Mouse (Mus musculus) heart, adult 9 months (tissue): ENCODE data around the gene Cep83.
"Not testable (repeated sequence)": the region's sequence is repeated elsewhere in the genome, so short reads cannot be mapped to it uniquely, and the experiment has no call there.

Experiments
- DNase-seq, 2 experiments: peaks; one replicate each; pipeline ENCODE4 v3.0.0; 2022; ENCODE audit warnings: low spot score in 2 of 2

Gene Cep83

GRCm38 (mm10) chr10:94688420-94689175 lies at the start of gene Cep83:
Gene Cep83, plus strand, starts transcription at chr10:94688654.
- peak; percentile 92 to 93 for DNase-seq

DNA sequence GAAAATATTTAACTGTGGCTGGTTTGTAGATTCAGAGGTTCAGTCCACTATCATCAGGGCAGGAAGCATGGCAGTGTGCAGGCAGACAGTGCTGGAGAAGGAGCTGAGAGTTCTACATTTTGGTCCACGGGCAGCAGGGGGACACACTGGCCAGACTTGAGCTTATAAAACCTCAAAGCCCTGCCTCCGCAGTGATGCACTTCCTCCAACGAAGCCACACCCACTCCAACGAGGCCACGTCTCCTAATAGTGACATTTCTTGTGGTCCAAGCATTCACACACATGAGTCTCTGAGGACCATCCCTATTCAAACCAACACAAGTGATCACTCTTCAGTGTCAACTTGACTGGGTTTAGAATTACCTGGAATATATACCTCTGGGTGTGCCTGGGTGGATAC lies 49.2 kb upstream of the Cep83 start:
- no peak for DNase-seq

DNA sequence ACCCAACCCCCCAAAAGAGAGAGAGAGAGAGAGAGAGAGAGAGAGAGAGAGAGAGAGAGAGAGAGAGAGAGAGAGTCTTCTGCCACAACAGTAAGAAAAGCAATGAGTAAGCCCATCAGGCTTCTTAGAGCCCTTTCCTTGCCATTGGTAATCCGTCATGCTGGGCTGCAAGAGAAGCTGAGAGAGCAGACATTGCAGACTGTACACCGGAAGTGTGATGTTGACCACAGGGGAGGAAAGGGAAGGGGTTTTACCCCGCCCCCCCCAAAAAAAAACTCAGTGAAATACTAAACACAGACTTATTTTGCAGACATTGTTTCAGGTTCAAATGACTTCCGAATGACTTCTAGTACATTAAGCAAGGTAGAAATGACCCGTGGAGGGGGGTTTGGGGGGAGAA lies 48.4 kb upstream of the Cep83 start:
- DNase-seq = no peak

DNA sequence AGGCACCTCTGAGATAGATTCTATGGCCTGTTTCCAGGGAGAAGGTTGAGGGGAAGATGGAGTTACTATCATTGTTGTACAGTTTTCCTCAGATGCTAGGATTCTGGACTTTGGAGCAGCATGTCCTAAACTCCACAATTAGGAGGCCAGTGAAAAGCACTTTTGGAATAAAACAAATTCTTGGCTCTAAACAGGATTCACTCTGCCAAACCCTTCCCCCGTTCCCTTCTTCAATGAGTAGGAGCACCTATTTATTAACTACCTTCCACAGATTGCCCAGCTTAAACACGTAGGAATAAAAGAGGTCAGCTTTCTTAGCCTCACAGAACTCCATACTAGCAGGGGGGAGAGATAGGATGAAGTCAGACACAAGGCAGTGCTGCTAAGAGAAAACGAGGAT lies 24.4 kb upstream of the Cep83 start:
- no peak for DNase-seq

DNA sequence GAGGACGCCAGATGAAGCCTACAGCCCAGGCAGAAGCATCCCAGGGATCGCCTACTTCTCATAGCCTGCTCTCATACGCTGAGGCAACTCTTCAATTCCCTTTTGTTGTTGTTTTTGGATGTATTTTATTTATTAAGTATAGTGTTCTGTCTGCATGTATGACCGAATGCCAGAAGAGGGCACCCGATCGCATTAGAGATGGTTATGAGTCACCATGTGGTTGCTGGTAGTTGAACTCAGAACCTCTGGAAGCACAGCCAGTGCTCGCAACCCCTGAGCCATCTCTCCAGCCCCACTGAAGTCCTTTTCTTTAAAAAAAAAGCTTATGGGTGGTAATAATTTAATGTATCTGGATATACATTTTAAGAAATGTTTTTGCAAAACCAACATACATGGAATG lies 24.0 kb upstream of the Cep83 start:
- DNase-seq = no peak

DNA sequence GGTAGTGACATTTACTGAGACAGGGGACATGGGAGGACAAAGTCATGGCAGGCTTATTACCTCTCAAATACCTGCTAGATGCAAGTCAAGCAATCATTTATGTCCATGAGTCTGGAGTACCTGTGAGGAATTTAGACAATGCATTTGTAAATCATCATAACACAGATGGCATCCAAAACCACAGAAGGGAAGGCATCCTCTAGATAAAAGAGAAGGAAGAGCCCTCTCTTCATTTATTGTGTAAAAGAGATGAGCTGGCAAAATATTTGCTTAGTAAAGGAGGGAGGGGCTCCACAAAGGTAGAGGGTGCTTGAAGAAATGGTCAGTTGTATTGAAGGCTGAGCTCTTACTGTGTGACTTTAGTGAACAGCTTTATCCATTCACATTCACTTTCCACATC lies 20.3 kb upstream of the Cep83 start:
- no peak for DNase-seq

DNA sequence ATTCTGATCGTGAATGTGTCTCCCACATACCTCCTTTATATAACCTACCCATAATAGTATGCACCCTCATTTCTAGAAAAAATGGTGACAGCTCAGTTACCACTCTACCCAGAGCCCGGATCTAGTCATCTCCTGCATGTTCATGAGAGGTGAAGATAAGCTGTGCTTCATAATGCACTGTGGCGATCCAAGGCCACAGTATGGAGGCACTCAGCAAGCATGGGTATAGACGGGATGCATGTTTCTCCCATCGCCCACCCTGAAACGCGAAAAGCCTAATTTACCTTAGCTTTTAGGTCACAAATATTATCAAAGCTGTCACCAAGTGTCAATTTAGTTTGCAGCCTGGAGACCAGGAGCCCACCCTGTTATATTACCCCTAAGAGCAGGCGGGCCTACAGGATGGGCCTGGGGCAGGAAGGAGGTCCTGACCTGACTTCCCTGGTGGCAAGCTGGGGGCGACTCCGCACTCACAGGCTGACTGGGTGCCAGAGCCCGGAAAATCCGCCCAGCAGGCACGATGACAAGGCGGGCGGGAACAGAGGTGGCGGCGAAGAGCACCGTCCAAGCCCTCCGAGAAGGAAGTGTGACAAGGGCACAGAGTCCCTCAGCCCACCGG lies 544 bp upstream of the Cep83 start:
- DNase-seq = no peak

DNA sequence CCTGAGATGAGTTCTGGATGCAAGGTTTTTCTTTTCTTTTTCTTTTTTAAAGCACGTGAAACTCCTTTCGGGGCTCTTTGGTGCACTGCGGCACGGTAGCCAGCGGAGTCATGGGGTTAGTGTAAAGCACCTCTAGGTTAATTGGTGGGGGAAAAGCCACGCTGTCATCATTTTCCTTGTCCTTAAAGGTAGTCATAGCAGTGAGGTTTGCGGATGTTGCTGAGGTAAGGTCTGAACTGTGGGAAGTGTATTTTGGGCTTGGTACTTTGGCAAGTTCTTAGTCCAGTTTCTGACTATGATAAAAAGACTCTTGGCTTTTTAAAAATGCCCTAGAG lies 689 bp downstream of the Cep83 start:
- DNase-seq = peak in 1 of 2 experiments; percentile 11

DNA sequence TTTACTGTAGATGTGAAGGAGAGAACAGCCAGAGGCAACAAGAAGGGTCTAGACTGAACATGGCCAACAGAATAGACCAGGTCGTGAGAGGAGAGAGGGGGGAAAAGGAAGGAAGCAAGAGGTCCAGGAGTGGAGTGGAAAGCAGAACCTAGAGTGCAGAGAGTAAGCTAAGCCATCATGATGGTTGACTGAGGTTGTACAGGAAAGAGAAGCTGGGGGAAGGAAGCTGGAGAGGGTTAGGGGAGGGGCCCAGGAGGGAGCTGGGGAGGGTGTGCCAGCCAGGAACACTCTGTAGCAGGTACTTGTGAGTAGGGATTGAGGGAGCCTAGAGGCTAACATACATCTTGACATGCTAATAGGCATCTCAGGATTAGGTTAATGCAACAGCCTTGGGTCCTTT lies 1.9 kb downstream of the Cep83 start:
- DNase-seq = no peak

- DNase-seq = no peak
These were observed 3.7 kb downstream of the Cep83 start for GRCm38 (mm10) chr10:94692163-94692562.

GRCm38 (mm10) chr10:94705643-94706258 lies 17.3 kb downstream of the Cep83 start:
- no peak for DNase-seq

GRCm38 (mm10) chr10:94706695-94707094 lies 18.2 kb downstream of the Cep83 start:
- no peak for DNase-seq

- peak; percentile 21 to 30 for DNase-seq
These were observed 21.3 kb downstream of the Cep83 start for GRCm38 (mm10) chr10:94709622-94710319.

GRCm38 (mm10) chr10:94710320-94710695 lies 21.9 kb downstream of the Cep83 start:
- no peak for DNase-seq

DNA sequence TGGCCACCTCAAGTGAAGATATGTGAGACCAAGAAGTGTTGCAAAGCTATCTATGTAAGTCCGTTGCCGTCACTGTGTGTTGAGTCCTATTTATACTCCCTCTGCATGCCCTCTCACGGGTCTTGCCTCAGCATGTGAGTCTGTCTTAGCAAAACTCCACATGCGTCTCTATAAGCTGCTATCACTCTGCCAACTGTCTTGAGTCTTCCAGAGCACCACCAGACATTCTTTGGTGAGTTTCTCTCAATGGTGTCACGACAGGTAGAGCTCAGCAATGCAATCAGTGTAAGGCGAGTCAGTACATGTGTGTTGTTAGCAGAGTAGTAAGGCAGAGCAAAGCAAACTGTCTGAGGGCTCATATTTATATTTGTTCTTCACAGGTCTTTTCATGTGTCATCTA lies 31.8 kb downstream of the Cep83 start:
- DNase-seq = no peak

- DNase-seq = not testable (repeated sequence)
These were observed 39.6 kb downstream of the Cep83 start for GRCm38 (mm10) chr10:94728053-94728452.

DNA sequence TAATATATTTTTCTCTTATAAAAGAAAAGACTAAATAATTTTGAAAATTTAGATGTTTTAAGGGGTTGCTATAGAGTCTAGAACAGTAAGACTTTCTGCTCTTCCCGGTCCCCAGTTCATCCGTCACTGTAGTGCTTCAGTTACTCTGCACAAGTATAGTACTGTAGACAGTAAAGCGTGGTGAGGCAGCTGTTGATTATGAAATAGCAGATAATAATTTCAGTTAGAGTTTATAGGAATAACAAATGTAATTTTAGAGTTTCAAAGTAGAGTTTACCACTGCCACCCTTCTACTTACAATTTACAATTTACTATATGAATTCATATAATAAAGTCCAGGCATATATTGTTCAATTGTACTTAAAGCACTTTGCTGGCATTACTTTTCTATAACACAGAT lies 42.0 kb downstream of the Cep83 start:
- DNase-seq = no peak

DNA sequence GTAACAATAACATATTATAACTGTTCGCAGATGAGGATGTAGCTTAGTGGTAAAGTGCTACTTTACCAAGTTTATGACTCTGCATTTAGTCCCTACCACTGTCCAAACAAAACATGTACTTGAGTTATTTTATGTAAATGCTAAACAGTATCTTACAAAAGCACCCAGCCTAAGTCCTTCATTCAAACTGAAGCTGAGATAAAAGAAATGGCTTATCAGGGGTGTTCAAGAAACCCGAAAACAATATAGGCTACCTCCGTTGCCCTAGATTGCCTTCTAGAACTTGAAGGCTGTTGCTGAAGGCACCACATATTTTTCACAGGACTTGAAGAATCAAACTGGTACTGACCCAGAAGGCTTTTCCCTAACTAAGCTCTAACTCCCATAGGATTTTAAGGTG lies 46.4 kb downstream of the Cep83 start:
- DNase-seq = no peak

GRCm38 (mm10) chr10:94740221-94740620 lies 51.8 kb downstream of the Cep83 start:
- DNase-seq = no peak

DNA sequence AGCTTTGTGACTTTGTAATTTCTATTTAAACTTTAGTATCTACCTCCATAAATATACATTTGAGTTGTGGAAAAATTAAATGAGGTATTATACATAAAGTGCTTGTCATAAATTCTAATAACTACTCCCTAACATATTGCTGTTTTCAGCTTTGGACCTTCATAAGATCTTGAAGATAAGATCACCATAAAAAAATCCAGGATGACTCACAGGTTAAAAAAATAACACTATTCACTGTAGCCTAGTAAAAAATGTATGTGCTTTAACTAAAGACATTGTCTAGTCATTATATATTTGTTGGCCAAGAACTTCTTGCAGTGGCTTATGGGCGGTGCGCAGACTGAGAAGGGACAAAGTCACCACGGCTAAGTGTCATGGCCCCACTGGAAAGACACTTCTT lies 53.0 kb downstream of the Cep83 start:
- DNase-seq = no peak

DNA sequence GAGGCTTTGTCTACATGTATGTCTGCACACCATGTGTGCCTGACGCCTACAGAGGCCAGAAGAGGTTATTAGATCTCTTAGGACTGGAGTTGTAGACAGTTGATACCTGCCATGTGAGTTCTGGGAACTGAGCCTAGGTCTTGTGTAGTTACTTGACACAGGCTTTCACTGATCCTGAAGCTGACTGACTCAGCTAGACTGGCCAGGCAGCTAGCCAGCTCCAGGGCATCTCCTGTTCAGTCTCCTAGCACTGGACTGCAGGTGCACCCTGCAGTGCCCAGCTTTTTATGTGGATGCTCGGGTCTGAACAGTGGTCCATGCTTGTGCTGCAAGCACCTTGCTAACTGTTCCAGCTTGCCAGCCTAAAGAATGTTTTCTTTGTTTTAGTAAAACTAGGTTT lies 58.6 kb downstream of the Cep83 start:
- peak; percentile 2 to 6 for DNase-seq

DNA sequence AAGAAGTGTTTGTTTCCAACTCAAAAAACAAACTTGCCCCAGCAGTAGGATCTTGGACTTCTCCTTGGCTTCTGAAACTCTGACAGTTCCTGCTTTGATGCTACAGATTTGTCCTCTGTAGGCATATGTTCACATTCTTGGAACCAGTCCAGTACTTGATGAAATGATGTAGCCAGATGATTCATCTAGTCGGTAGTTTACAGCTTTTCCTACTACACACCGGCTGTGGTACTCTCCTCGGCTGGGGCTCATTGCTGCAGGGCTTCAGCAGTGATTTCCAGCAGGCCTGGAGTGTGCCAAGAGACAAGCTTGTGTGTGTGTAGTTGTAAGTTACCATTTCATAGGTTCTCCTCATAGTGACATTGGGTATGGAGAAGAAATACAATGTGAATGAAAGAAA lies 83.0 kb downstream of the Cep83 start:
- DNase-seq = no peak

- no peak for DNase-seq
These were observed 89.1 kb downstream of the Cep83 start for GRCm38 (mm10) chr10:94777576-94777975.
